Mouse (Mus musculus): ENCODE results near the gene Alg9. TPM values are rescaled to one million over a fixed set of nuclear protein-coding genes. Genes with fewer than 3 reads are reported as not detected.

Alg9 gene
- polyA plus RNA-seq, 1 experiment from 2014 or later = 57.2 TPM

- 0 out of 2 replicates have a peak, but pooled peaks cover 3% of the 10 kb centered on the region for H3K4me1 ChIP-seq (ENCODE audit: control insufficient read depth, insufficient read depth, low read length)
- H3K9ac ChIP-seq (ENCODE audit: low read depth, low read length) = no peak overlapping the region
- no peaks in the 10 kb centered on the region for H3K9me3 ChIP-seq (replicated peaks; ENCODE audit: control insufficient read depth, low read length, poor library complexity, severe bottlenecking)
- no peak overlapping the region for H3K4me3 ChIP-seq (ENCODE audit: low read depth, low read length)
- WGBS = 94% methylated on average over 1 of the region's 1 CpGs
- ATAC-seq = no peak
- H3K36me3 ChIP-seq (ENCODE audit: control insufficient read depth, insufficient read depth, low read length) = peaks cover 5% of the 10 kb centered on the region
- H3K27ac ChIP-seq (ENCODE audit: low read length) = no peak overlapping the region
- H3K4me2 ChIP-seq (ENCODE audit: low read length) = no peak overlapping the region
- no peaks in the 10 kb centered on the region for H3K27me3 ChIP-seq (ENCODE audit: control insufficient read depth, insufficient read depth, low read depth, low read length)
Observed at GRCm38 (mm10) chr9:50886870-50887269, 112.1 kb downstream of the Alg9 start.

GRCm38 (mm10) chr9:50887351-50887750 is 112.5 kb downstream of the Alg9 start:
- no peak overlapping the region for H3K27ac ChIP-seq (ENCODE audit: low read length)
- ATAC-seq = no peak
- 16% methylated on average over 4 of the region's 4 CpGs for WGBS

GRCm38 (mm10) chr9:50889211-50889610 is 114.4 kb downstream of the Alg9 start:
- no peaks in the 10 kb centered on the region for H3K9me3 ChIP-seq (replicated peaks; ENCODE audit: control insufficient read depth, low read length, poor library complexity, severe bottlenecking)
- H3K27ac ChIP-seq (ENCODE audit: low read length) = no peak overlapping the region
- 77% methylated on average over 6 of the region's 6 CpGs for WGBS
- no peaks in the 10 kb centered on the region for H3K27me3 ChIP-seq (ENCODE audit: control insufficient read depth, insufficient read depth, low read depth, low read length)
- H3K4me2 ChIP-seq (ENCODE audit: low read length) = no peak overlapping the region
- H3K4me1 ChIP-seq (ENCODE audit: control insufficient read depth, insufficient read depth, low read length) = 0 out of 2 replicates have a peak, but pooled peaks cover 3% of the 10 kb centered on the region
- no peak overlapping the region for H3K4me3 ChIP-seq (ENCODE audit: low read depth, low read length)
- no peak overlapping the region for H3K9ac ChIP-seq (ENCODE audit: low read depth, low read length)
- peaks cover 3% of the 10 kb centered on the region for H3K36me3 ChIP-seq (ENCODE audit: control insufficient read depth, insufficient read depth, low read length)
- no peak for ATAC-seq

More at GRCm38 (mm10) chr9:50887351-50887750, 112.5 kb downstream of the Alg9 start:
- Histone ChIP-seq H3K36me3 (ENCODE audit: control insufficient read depth, insufficient read depth, low read length) (peaks cover 5% of the 10 kb centered on the region), H3K9ac (ENCODE audit: low read depth, low read length) (no peak overlapping the region), H3K9me3 (replicated peaks; ENCODE audit: control insufficient read depth, low read length, poor library complexity, severe bottlenecking) (no peaks in the 10 kb centered on the region), H3K27me3 (ENCODE audit: control insufficient read depth, insufficient read depth, low read depth, low read length) (no peaks in the 10 kb centered on the region), H3K4me3 (ENCODE audit: low read depth, low read length) (no peak overlapping the region), H3K4me2 (ENCODE audit: low read length) (no peak overlapping the region), H3K4me1 (ENCODE audit: control insufficient read depth, insufficient read depth, low read length) (0 out of 2 replicates have a peak, but pooled peaks cover 3% of the 10 kb centered on the region)

- H3K4me2 ChIP-seq (ENCODE audit: low read length) = no peak overlapping the region
- 83% methylated on average over 4 of the region's 4 CpGs for WGBS
- ATAC-seq = no peak
- H3K9me3 ChIP-seq (replicated peaks; ENCODE audit: control insufficient read depth, low read length, poor library complexity, severe bottlenecking) = no peaks in the 10 kb centered on the region
- H3K27me3 ChIP-seq (ENCODE audit: control insufficient read depth, insufficient read depth, low read depth, low read length) = no peaks in the 10 kb centered on the region
- 0 out of 2 replicates have a peak, but pooled peaks cover 3% of the 10 kb centered on the region for H3K4me1 ChIP-seq (ENCODE audit: control insufficient read depth, insufficient read depth, low read length)
- no peak overlapping the region for H3K4me3 ChIP-seq (ENCODE audit: low read depth, low read length)
- H3K27ac ChIP-seq (ENCODE audit: low read length) = no peak overlapping the region
- H3K36me3 ChIP-seq (ENCODE audit: control insufficient read depth, insufficient read depth, low read length) = peaks cover 8% of the 10 kb centered on the region
- H3K9ac ChIP-seq (ENCODE audit: low read depth, low read length) = no peak overlapping the region
Observed at GRCm38 (mm10) chr9:50889964-50890363, 115.1 kb downstream of the Alg9 start.

- Histone ChIP-seq H3K9ac (ENCODE audit: low read depth, low read length) (no peak overlapping the region), H3K4me2 (ENCODE audit: low read length) (no peak overlapping the region), H3K4me3 (ENCODE audit: low read depth, low read length) (no peak overlapping the region), H3K4me1 (ENCODE audit: control insufficient read depth, insufficient read depth, low read length) (no peaks in the 10 kb centered on the region), H3K27me3 (ENCODE audit: control insufficient read depth, insufficient read depth, low read depth, low read length) (no peaks in the 10 kb centered on the region), H3K27ac (ENCODE audit: low read length) (no peak overlapping the region), H3K9me3 (replicated peaks; ENCODE audit: control insufficient read depth, low read length, poor library complexity, severe bottlenecking) (no peaks in the 10 kb centered on the region), H3K36me3 (ENCODE audit: control insufficient read depth, insufficient read depth, low read length) (peaks cover 13% of the 10 kb centered on the region)
- no peak for ATAC-seq
- 88% methylated on average over 3 of the region's 3 CpGs for WGBS
Observed at GRCm38 (mm10) chr9:50890494-50891090, 115.8 kb downstream of the Alg9 start.

Other genes starting within 250 kb of the Alg9 start
- gene Pts, start 246.3 kb upstream of the Alg9 start, polyA plus RNA-seq (2015; fragmentation: Nextera tagmentation; extraction: Ambion mirVana) = 114 and 124 TPM in 2 replicates
- 21.0 and 26.0 TPM in 2 replicates for gene Il18, start 220.2 kb upstream of the Alg9 start, polyA plus RNA-seq (2015; fragmentation: Nextera tagmentation; extraction: Ambion mirVana)
- 0.44 and 0.60 TPM in 2 replicates for gene Bco2, start 219.8 kb upstream of the Alg9 start, polyA plus RNA-seq (2015; fragmentation: Nextera tagmentation; extraction: Ambion mirVana)
- 0.24 and 0.28 TPM in 2 replicates for gene Tex12, start 213.7 kb upstream of the Alg9 start, polyA plus RNA-seq (2015; fragmentation: Nextera tagmentation; extraction: Ambion mirVana)
- 222 and 248 TPM in 2 replicates for gene Sdhd, start 171.2 kb upstream of the Alg9 start, polyA plus RNA-seq (2015; fragmentation: Nextera tagmentation; extraction: Ambion mirVana)
- 325 and 329 TPM in 2 replicates for gene Timm8b, start 171.1 kb upstream of the Alg9 start, polyA plus RNA-seq (2015; fragmentation: Nextera tagmentation; extraction: Ambion mirVana)
- 5.7 and 5.9 TPM in 2 replicates for gene Pih1d2, start 157.7 kb upstream of the Alg9 start, polyA plus RNA-seq (2015; fragmentation: Nextera tagmentation; extraction: Ambion mirVana)
- 16.4 and 19.8 TPM in 2 replicates for gene Nkapd1, start 157.6 kb upstream of the Alg9 start, polyA plus RNA-seq (2015; fragmentation: Nextera tagmentation; extraction: Ambion mirVana)
- 47.0 and 54.3 TPM in 2 replicates for gene Dlat, start 115.2 kb upstream of the Alg9 start, polyA plus RNA-seq (2015; fragmentation: Nextera tagmentation; extraction: Ambion mirVana)
- gene Dixdc1, start 35.5 kb upstream of the Alg9 start, polyA plus RNA-seq (2015; fragmentation: Nextera tagmentation; extraction: Ambion mirVana) = 37.8 and 41.0 TPM in 2 replicates
- 1.2 and 2.5 TPM in 2 replicates for gene 2310030G06Rik, start 28.5 kb upstream of the Alg9 start, polyA plus RNA-seq (2015; fragmentation: Nextera tagmentation; extraction: Ambion mirVana)
- gene Cryab, start 23.7 kb upstream of the Alg9 start, polyA plus RNA-seq (2015; fragmentation: Nextera tagmentation; extraction: Ambion mirVana) = 8.1 and 9.1 TPM in 2 replicates
- 0.84 and 0.91 TPM in 2 replicates for gene Hspb2, start 22.7 kb upstream of the Alg9 start, polyA plus RNA-seq (2015; fragmentation: Nextera tagmentation; extraction: Ambion mirVana)
- 10.7 and 11.7 TPM in 2 replicates for gene Fdxacb1, start 6.8 kb upstream of the Alg9 start, polyA plus RNA-seq (2015; fragmentation: Nextera tagmentation; extraction: Ambion mirVana)
- 46.7 and 56.0 TPM in 2 replicates for gene 1110032A03Rik, start 501 bp downstream of the Alg9 start, polyA plus RNA-seq (2015; fragmentation: Nextera tagmentation; extraction: Ambion mirVana)
- 38.8 and 42.7 TPM in 2 replicates for gene Ppp2r1b, start 70.3 kb downstream of the Alg9 start, polyA plus RNA-seq (2015; fragmentation: Nextera tagmentation; extraction: Ambion mirVana)
- gene Sik2, start 234.1 kb downstream of the Alg9 start, polyA plus RNA-seq (2015; fragmentation: Nextera tagmentation; extraction: Ambion mirVana) = 19.5 and 20.2 TPM in 2 replicates